Mouse (Mus musculus): ENCODE data around the gene AW549877. TPM values are rescaled to one million over a fixed set of nuclear protein-coding genes. Genes with fewer than 3 reads are reported as not detected.

AW549877 gene
- polyA plus RNA-seq, 1 experiment from 2014 or later: 51.3 TPM

DNA sequence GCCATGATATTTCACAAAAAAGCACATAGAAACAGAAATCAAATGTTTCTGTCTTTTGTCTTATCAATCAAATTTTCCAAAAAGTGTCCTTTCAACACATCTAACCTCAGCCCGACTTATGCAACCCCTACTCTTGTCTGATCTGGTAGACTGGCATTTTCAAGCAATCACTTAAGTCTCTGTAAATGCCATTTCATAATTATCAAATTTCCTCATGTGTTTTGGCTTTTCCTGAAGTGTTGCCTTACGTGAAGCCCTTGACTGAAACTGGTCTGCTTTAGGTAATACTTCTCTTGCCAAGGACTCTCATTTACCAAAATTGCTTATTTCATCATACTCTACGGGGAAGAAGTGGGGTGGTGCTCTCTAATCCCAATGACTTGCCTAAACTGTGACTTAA is 22.2 kb downstream of the AW549877 start:
- 91% methylated on average over 3 of the region's 3 CpGs for WGBS
- Histone ChIP-seq H3K27ac (ENCODE audit: low read depth, low read length) (no peak overlapping the region), H3K27me3 (ENCODE audit: control insufficient read depth, insufficient read depth, low read length) (no peaks in the 10 kb centered on the region), H3K9ac (ENCODE audit: low read depth, low read length) (no peak overlapping the region), H3K4me2 (replicated peaks; ENCODE audit: low read depth, low read length) (no peak overlapping the region), H3K36me3 (ENCODE audit: control insufficient read depth, insufficient read depth, low read length) (peaks cover 4% of the 10 kb centered on the region; the same call in 1 of the 2 replicates), H3K9me3 (ENCODE audit: control insufficient read depth, low read length) (no peaks in the 10 kb centered on the region), H3K4me3 (ENCODE audit: low read length) (no peak overlapping the region), H3K4me1 (ENCODE audit: control insufficient read depth, insufficient read depth, low read length) (no peaks in the 10 kb centered on the region)
- no peak for ATAC-seq (ENCODE audit: low FRiP score, low TSS enrichment)

DNA sequence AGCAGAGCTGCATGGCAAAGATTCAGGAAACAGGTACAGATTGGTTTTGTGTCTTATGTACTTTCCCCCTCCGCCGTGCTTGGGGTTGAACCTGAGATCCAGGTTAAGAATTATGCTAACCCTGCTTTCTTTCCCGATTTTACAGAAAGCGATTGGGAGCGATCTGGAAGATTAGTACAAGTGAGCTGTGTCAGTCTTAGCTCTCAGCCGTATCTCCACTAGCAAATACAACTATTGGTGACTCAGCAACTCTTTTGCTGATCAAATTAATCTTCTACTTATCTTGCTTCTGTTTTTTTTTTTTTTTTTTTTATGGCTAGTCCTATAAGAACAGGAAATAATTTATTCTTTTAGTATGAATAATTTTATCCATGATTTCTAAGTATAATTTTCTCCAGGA is 25.4 kb downstream of the AW549877 start:
- Histone ChIP-seq H3K9ac (ENCODE audit: low read depth, low read length) (no peak overlapping the region), H3K4me2 (replicated peaks; ENCODE audit: low read depth, low read length) (no peak overlapping the region), H3K36me3 (ENCODE audit: control insufficient read depth, insufficient read depth, low read length) (peaks cover 4% of the 10 kb centered on the region; the same call in 1 of the 2 replicates), H3K9me3 (ENCODE audit: control insufficient read depth, low read length) (no peaks in the 10 kb centered on the region), H3K4me3 (ENCODE audit: low read length) (no peak overlapping the region), H3K4me1 (ENCODE audit: control insufficient read depth, insufficient read depth, low read length) (no peaks in the 10 kb centered on the region), H3K27me3 (ENCODE audit: control insufficient read depth, insufficient read depth, low read length) (no peaks in the 10 kb centered on the region), H3K27ac (ENCODE audit: low read depth, low read length) (no peak overlapping the region)
- WGBS: 98% methylated on average over 6 of the region's 6 CpGs
- no peak for ATAC-seq (ENCODE audit: low FRiP score, low TSS enrichment)

DNA sequence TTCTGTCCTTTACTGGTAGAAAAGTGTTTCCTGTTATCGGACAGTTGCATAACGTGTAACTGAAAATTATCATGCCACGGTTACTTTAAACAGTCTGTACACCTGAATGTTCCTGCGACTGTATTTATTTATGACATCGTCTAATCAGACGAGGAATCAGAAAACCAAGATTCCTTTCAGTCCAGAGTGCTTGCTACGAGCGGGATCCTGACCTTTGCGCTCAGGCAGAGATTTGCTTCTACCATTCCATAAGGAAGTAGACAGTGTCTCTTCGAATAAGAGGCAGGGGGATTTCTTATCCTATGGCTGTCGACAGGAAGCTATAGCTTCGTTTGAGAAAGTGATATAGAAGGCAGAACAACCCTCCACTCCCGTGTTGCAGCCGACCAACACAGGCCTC is 25.8 kb downstream of the AW549877 start:
- Histone ChIP-seq H3K4me1 (ENCODE audit: control insufficient read depth, insufficient read depth, low read length) (no peaks in the 10 kb centered on the region), H3K27ac (ENCODE audit: low read depth, low read length) (no peak overlapping the region), H3K4me2 (replicated peaks; ENCODE audit: low read depth, low read length) (no peak overlapping the region), H3K4me3 (ENCODE audit: low read length) (no peak overlapping the region), H3K9ac (ENCODE audit: low read depth, low read length) (no peak overlapping the region), H3K36me3 (ENCODE audit: control insufficient read depth, insufficient read depth, low read length) (peaks cover 4% of the 10 kb centered on the region; the same call in 1 of the 2 replicates), H3K27me3 (ENCODE audit: control insufficient read depth, insufficient read depth, low read length) (no peaks in the 10 kb centered on the region), H3K9me3 (ENCODE audit: control insufficient read depth, low read length) (no peaks in the 10 kb centered on the region)
- ATAC-seq (ENCODE audit: low FRiP score, low TSS enrichment): no peak
- 86% methylated on average over 14 of the region's 14 CpGs for WGBS

DNA sequence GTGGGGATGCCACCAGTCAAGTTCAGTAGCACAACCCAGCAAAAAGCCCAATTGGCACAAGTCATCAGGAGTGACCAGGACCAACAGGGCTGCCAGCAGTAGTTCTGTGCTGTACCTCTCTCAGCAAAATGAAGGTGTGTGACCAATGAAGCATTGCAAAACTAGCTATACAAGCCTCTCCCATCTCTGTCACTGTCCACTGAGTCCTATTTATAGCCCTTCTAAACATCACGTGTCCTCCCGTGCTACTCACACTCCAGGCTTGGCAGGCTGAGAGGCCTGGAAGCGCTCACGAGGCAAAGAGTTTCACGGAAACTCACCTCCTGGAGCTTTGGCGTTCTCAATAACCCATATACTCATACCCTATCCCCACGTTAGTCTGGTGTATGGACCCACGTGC is 33.3 kb downstream of the AW549877 start:
- no peaks in the 10 kb centered on the region for H3K9me3 ChIP-seq (ENCODE audit: control insufficient read depth, low read length)
- H3K4me3 ChIP-seq (ENCODE audit: low read length): no peak overlapping the region
- H3K27ac ChIP-seq (ENCODE audit: low read depth, low read length): no peak overlapping the region
- no peak overlapping the region for H3K4me2 ChIP-seq (replicated peaks; ENCODE audit: low read depth, low read length)
- H3K27me3 ChIP-seq (ENCODE audit: control insufficient read depth, insufficient read depth, low read length): no peaks in the 10 kb centered on the region
- 58% methylated on average over 8 of the region's 8 CpGs for WGBS
- no peaks in the 10 kb centered on the region for H3K4me1 ChIP-seq (ENCODE audit: control insufficient read depth, insufficient read depth, low read length)
- H3K36me3 ChIP-seq (ENCODE audit: control insufficient read depth, insufficient read depth, low read length): no peaks in the 10 kb centered on the region
- ATAC-seq (ENCODE audit: low FRiP score, low TSS enrichment): peak; percentile 84
- H3K9ac ChIP-seq (ENCODE audit: low read depth, low read length): no peak overlapping the region

DNA sequence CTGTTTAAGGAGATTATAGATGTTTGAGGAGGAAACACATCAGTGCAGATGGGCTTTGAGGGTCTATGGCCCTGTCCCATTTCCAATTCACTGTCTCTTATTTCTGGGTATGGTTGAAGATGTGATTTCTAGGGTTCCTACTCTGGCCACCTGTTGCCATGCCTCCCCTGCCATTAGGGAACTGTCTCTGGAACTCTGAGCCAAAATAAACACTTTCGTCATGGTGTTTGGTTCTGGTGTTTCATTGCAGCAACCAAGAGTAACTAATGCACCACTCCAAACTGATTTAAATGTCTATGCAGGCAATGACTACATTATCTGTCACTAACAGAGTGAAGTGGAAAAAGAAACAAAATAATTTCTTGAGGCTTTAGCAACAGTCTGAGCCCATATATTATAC is 35.5 kb downstream of the AW549877 start:
- H3K9ac ChIP-seq (ENCODE audit: low read depth, low read length): no peak overlapping the region
- no peak overlapping the region for H3K27ac ChIP-seq (ENCODE audit: low read depth, low read length)
- peak; percentile 77 for ATAC-seq (ENCODE audit: low FRiP score, low TSS enrichment)
- H3K27me3 ChIP-seq (ENCODE audit: control insufficient read depth, insufficient read depth, low read length): no peaks in the 10 kb centered on the region
- 30% methylated on average over 1 of the region's 1 CpGs for WGBS
- no peaks in the 10 kb centered on the region for H3K36me3 ChIP-seq (ENCODE audit: control insufficient read depth, insufficient read depth, low read length)
- no peaks in the 10 kb centered on the region for H3K4me1 ChIP-seq (ENCODE audit: control insufficient read depth, insufficient read depth, low read length)
- no peak overlapping the region for H3K4me2 ChIP-seq (replicated peaks; ENCODE audit: low read depth, low read length)
- no peak overlapping the region for H3K4me3 ChIP-seq (ENCODE audit: low read length)
- no peaks in the 10 kb centered on the region for H3K9me3 ChIP-seq (ENCODE audit: control insufficient read depth, low read length)

DNA sequence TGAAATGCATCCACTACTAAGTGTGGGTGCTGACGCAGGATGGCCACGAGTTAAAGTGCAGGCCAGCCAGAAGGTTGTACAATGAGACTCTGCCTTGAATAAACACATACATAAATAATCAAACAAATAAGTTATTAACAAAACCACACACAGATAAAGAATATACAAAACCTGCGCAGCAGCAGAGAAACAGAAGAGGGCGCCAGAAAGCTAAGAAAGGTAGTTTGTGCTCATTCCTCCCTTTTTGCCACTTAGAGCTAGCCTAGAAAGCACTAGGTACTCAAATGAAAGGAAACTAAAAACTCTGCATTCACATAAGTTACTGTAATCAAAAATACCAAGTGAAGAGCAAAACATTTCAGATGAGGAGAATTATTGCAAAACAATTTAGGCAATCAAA is 37.6 kb downstream of the AW549877 start:
- Histone ChIP-seq H3K27me3 (ENCODE audit: control insufficient read depth, insufficient read depth, low read length) (no peaks in the 10 kb centered on the region), H3K9ac (ENCODE audit: low read depth, low read length) (no peak overlapping the region), H3K4me2 (replicated peaks; ENCODE audit: low read depth, low read length) (no peak overlapping the region), H3K4me3 (ENCODE audit: low read length) (no peak overlapping the region), H3K4me1 (ENCODE audit: control insufficient read depth, insufficient read depth, low read length) (no peaks in the 10 kb centered on the region), H3K36me3 (ENCODE audit: control insufficient read depth, insufficient read depth, low read length) (no peaks in the 10 kb centered on the region), H3K9me3 (ENCODE audit: control insufficient read depth, low read length) (no peaks in the 10 kb centered on the region), H3K27ac (ENCODE audit: low read depth, low read length) (no peak overlapping the region)
- 20% methylated on average over 4 of the region's 4 CpGs for WGBS
- ATAC-seq (ENCODE audit: low FRiP score, low TSS enrichment): no peak

DNA sequence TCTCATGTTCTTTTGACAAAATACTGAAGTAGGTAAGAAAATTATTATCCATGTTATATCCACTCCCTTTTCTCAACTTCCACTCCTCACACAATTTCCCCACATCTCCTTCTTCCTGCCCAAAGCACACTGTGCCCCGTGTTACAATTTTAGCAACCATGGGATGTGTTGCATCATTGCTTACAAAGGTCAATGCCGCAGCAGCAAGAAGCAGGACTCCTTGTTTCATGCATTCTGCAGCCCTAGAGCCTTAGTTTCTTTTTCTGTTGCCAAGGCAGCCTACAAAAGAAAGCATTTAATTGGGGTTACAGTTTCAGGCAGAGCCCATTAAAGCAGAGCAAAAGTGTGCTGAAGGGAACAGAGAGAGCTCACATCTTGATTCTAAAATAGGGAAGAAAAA is 40.6 kb downstream of the AW549877 start:
- 88% methylated on average over 2 of the region's 2 CpGs for WGBS
- H3K9ac ChIP-seq (ENCODE audit: low read depth, low read length): no peak overlapping the region
- H3K27me3 ChIP-seq (ENCODE audit: control insufficient read depth, insufficient read depth, low read length): no peaks in the 10 kb centered on the region
- H3K9me3 ChIP-seq (ENCODE audit: control insufficient read depth, low read length): no peaks in the 10 kb centered on the region
- no peak for ATAC-seq (ENCODE audit: low FRiP score, low TSS enrichment)
- no peak overlapping the region for H3K4me2 ChIP-seq (replicated peaks; ENCODE audit: low read depth, low read length)
- H3K27ac ChIP-seq (ENCODE audit: low read depth, low read length): no peak overlapping the region
- H3K4me3 ChIP-seq (ENCODE audit: low read length): no peak overlapping the region
- no peaks in the 10 kb centered on the region for H3K4me1 ChIP-seq (ENCODE audit: control insufficient read depth, insufficient read depth, low read length)
- no peaks in the 10 kb centered on the region for H3K36me3 ChIP-seq (ENCODE audit: control insufficient read depth, insufficient read depth, low read length)

DNA sequence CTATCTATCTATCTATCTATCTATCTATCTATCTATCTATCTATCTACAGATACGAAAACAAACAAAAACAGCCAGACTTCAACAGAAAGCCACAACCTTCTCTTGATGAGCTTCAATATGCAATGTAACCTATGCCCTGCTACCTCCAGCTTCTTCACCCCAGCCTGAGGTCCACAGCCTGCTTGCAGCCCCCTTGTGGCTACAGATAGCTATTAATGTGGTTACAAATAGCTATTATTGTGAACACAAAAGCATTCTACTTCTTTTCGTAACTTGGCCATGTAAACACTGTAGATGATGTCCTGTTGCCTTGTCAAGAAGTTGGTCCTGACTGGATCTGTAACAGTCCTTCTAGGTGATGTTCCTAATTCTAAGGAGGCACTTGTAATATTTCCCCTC is 57.4 kb downstream of the AW549877 start:
- no peak for ATAC-seq (ENCODE audit: low FRiP score, low TSS enrichment)
- Histone ChIP-seq H3K9me3 (ENCODE audit: control insufficient read depth, low read length) (no peaks in the 10 kb centered on the region), H3K4me3 (ENCODE audit: low read length) (no peak overlapping the region), H3K4me1 (ENCODE audit: control insufficient read depth, insufficient read depth, low read length) (no peaks in the 10 kb centered on the region), H3K36me3 (ENCODE audit: control insufficient read depth, insufficient read depth, low read length) (no peaks in the 10 kb centered on the region), H3K4me2 (replicated peaks; ENCODE audit: low read depth, low read length) (no peak overlapping the region), H3K9ac (ENCODE audit: low read depth, low read length) (no peak overlapping the region), H3K27ac (ENCODE audit: low read depth, low read length) (no peak overlapping the region), H3K27me3 (ENCODE audit: control insufficient read depth, insufficient read depth, low read length) (no peaks in the 10 kb centered on the region)
- 90% methylated on average over 2 of the region's 2 CpGs for WGBS

DNA sequence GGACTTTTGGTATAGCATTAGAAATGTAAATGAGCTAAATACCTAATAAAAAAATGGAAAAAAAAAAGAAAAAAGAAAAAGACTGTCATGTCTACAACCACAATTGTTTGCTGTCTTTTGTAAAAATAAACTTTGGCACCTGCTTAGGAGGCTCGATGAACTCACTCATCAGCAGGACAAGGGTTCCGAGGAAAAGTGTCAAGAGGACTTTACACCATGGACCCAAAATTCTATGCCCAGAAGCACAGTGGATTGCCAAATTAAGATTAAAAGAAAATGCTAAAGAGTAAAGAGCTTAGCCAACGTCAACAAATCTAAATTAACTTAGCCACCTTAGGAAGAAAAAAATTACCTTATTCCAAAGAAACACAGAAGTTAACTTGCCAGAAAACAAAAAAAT is 59.5 kb downstream of the AW549877 start:
- no peak for ATAC-seq (ENCODE audit: low FRiP score, low TSS enrichment)
- Histone ChIP-seq H3K36me3 (ENCODE audit: control insufficient read depth, insufficient read depth, low read length) (no peaks in the 10 kb centered on the region), H3K9ac (ENCODE audit: low read depth, low read length) (no peak overlapping the region), H3K27me3 (ENCODE audit: control insufficient read depth, insufficient read depth, low read length) (no peaks in the 10 kb centered on the region), H3K4me3 (ENCODE audit: low read length) (no peak overlapping the region), H3K27ac (ENCODE audit: low read depth, low read length) (no peak overlapping the region), H3K4me1 (ENCODE audit: control insufficient read depth, insufficient read depth, low read length) (no peaks in the 10 kb centered on the region), H3K4me2 (replicated peaks; ENCODE audit: low read depth, low read length) (no peak overlapping the region), H3K9me3 (ENCODE audit: control insufficient read depth, low read length) (no peaks in the 10 kb centered on the region)
- WGBS: 86% methylated on average over 3 of the region's 3 CpGs

DNA sequence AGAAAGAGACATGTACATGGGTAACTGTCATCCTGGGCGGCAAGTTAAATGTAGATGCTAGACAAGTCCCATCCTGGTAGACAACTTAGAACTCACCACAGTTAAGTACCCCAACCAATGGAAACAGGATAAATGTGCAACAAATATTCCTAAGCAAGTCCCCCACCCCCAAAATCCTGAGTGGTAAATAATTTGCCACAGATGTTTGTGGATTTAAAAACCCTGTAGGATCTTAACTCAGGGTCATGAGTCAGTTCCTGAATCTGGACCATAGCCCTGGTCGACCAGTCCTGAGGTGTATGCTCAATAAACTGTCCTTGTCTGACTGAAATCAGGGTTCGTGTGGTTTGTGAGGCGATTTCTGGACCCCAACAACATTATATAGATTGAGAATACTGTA is 62.1 kb downstream of the AW549877 start:
- no peak overlapping the region for H3K9ac ChIP-seq (ENCODE audit: low read depth, low read length)
- no peaks in the 10 kb centered on the region for H3K27me3 ChIP-seq (ENCODE audit: control insufficient read depth, insufficient read depth, low read length)
- H3K4me1 ChIP-seq (ENCODE audit: control insufficient read depth, insufficient read depth, low read length): no peaks in the 10 kb centered on the region
- no peak overlapping the region for H3K4me2 ChIP-seq (replicated peaks; ENCODE audit: low read depth, low read length)
- H3K36me3 ChIP-seq (ENCODE audit: control insufficient read depth, insufficient read depth, low read length): no peaks in the 10 kb centered on the region
- H3K9me3 ChIP-seq (ENCODE audit: control insufficient read depth, low read length): no peaks in the 10 kb centered on the region
- 90% methylated on average over 4 of the region's 4 CpGs for WGBS
- no peak overlapping the region for H3K27ac ChIP-seq (ENCODE audit: low read depth, low read length)
- no peak overlapping the region for H3K4me3 ChIP-seq (ENCODE audit: low read length)
- ATAC-seq (ENCODE audit: low FRiP score, low TSS enrichment): no peak
